Mouse (Mus musculus) large intestine, adult 2 months (tissue): Measurements from ENCODE around the gene Tldc1. TPM values are rescaled to one million over a fixed set of nuclear protein-coding genes. Genes with fewer than 3 reads are reported as not detected.

Experiments
- DNase-seq: peaks from one replicate; pipeline ENCODE4 v3.0.0-alpha.2; 2012; ENCODE audit warnings: low read depth, low spot score
- WGBS: fragments of 180-500 bp; shearing (Covaris S2); methylation state at CpG from one replicate; pipeline ENCODE4 v1.1.7; 2018; 5-methylcytosine and 5-hydroxymethylcytosine counted together
- polyA plus RNA-seq: library from polyadenylated mRNA; depleted of rRNA; stranded (reverse); fragments of >200 nt; gene quantifications from 2 replicates; pipeline ENCODE4 v1.2.3, GENCODE M21; 2012

Tldc1 gene
- polyA plus RNA-seq, 1 experiment = 7.3 TPM

DNA sequence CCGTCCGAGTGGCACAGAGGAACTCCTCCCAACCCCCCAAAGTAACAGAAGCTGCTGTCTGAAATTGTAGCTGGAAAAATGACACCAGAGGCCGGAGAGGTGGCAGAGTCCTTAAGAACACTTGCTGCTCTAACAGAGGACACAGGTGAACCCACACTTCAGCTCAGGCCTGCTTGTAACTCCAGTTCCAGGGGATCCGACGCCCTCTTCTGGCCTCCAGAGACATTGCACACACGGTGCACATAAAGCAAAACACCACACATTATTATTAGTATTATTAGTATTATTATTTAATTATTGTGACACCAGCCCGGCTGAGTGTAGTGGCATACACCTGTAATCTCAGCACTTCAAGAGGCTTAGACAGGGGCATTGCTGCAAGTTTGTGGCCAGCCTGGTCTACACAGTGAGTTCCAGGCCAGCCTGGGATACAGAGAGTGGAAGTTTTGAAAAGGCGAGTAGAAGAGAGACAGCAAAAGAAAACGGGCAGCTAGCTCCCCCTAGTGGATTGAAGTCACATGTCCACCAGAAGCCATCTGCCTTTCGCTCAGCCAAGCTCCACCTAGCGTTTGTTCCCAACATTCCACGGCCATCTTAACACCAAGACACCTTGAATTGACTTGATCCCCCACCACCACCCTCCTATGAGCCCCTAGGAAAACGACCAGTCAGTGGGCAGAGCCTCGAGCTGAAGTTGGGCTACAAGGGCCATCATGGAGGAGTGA is 959 bp upstream of the Tldc1 start:
- 26% methylated on average over 14 of the region's 14 CpGs for WGBS
- no peak for DNase-seq

DNA sequence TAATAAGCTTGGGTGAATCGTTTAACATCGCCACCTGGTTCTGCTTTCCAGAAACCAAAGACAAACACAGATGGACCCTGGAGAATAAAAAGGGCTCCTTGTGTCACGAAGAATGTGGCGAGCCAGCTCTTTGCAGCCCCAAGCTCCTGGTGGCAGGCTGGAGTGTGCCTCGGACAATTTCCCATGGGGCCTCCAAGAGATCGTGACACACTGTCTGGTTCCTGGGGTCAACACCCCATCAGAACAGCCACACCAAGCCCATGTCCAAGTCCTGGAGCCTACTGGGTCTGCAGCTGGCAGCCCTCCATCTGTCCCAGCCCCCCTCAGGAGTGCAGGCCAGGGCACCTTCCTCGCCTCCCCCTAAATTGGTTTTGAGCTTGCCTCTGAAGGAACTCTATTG is 451 bp downstream of the Tldc1 start:
- DNase-seq = no peak

DNA sequence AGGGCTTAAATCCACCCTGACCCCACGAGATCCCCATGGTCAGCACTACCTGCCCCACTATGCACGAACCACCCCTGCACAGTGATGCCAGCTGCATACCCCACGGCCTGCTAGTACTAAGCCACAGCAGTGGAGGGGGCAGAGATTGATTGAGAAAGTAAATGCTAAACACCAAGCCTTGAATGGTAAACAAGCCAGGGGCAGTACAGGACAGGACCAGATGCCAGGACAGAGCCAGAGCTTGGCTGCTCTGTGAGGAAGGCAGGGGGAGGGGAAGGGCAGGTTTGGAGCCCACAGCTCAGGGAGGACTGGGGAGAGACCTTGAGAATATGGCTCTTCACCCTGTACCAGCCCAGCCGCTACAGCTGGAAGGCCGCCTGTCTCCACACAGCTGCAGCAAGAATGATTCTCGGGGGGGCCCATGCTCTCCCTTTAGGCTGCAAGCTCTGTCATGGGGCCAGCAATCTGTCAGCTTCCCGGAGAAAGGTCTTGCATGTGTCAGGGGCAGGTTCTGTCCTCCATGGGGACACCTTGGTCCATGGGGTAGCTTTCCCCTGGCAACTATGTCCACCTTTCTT is 1.5 kb downstream of the Tldc1 start:
- 90% methylated on average over 7 of the region's 7 CpGs for WGBS
- no peak for DNase-seq

More for the DNA sequence above, 451 bp downstream of the Tldc1 start:
- WGBS = 7% methylated on average over 7 of the region's 7 CpGs

DNA sequence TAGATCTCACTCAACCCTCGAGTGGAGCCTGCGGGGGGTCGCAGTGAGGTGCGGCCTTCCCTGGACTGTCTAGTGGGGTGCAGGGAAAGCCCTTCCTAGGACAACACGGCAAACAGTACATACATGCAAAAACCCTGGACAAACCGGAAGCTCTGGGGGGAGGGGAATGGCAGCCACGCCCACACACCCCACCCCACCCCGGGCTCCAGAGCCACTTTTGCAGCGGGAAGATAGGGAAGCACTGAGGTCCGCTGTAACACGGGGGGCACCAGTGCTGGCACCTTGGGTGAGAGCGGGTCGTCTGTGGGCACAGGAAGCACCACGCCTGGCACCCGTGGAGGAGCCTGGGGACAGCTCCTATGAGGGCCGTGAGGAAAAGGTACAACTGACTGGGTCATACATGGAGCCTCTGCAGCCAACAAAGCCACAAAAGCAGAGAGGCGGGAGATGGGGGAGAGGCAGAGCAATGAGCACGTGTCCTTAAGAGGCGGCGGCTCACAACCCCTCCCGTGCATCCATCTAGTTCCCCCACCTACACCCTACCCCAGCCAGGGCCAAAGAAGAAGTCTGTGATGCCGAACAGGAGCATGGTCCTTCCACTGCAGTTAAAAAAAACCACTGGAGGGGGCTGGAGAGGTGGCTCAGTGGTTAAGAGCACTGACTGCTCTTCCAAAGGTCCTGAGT is 12.3 kb downstream of the Tldc1 start:
- WGBS = 73% methylated on average over 22 of the region's 22 CpGs
- no peak for DNase-seq

DNA sequence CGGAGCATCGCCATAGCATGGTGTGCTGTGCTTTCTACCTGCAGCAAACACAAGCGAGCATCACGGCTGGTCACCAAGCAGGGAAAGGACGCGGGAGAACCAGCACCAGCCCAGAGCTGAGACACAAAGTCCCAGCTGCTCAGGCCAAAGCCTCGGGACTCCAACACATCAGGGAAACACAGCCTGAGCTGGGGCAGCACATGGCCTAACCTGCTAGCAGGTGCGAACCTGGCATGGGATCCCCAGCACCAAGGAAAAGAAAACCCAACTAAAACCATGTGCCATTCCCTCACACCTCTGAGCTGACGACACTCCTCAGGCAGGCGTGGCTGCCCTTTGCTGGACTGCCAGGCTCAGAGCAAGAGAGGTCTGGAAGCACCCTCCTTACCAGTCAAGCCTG is 12.9 kb downstream of the Tldc1 start:
- WGBS = 88% methylated on average over 10 of the region's 10 CpGs
- no peak for DNase-seq

DNA sequence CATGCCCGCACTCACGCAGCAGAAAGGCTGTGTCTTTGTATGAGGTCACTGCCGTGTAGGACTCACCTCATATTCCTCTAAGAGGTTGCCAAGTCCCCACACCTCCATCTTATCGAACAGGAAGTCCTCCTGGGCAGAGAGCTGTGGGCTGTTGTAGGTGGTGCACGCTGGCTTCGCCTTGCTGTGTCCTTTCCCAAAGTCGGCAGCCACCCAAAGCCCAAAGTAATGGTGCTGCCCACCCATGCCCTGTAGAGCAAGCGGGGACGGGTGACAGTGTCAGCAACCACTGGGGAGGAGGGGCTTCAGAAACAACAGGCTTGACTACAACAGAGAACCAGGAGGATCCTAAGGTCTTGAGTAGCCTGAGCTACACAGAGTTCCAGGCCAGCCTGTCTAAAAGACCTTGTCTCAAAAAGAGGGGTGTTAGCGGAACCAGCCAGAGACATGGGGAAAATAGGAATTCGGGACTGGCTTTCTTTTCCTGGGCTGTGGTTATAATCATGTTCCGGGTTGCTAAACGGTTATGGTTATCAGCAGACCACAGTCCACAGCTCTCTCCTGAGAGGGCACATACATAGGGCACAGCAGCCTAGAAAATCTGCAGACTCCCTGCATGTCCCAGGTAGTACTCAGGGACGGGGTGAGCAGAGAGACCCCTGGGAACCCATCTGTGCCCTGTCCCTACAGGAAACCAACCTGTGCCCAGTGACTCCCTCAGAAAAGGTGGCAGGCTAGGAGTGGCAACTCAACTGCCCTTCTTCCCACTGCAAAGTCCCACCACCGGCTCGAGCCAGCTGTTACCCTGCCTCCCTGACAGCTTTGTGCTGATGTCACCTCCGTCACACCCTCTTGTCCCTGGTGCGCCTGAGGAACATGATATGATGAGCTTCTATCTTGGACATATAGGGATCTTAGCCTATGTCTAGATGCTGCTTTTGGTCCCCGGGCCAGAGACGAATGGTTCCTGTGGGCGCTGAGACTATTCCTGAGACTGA is 15.7 kb downstream of the Tldc1 start:
- no peak for DNase-seq
- 92% methylated on average over 21 of the region's 21 CpGs for WGBS

DNA sequence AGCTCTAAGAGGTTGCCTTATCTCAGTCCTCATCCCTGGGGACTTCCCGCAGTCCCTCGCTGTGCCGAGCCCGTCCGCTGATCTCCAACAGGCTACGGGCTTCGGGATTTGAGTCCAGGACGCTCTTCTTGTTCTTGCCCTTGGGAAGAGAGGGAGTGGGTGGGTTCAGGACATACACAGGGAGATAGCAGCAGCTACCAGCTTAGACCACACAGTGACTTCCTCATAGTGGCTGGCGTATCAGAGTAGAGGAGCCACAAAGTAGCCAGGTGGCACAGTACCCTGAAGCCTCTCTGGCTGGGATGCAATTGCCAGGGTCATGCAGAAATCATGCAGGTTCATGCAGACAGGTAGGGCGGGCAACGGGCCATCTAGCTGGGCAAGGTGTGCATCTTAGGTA is 16.5 kb downstream of the Tldc1 start:
- 92% methylated on average over 11 of the region's 11 CpGs for WGBS
- no peak for DNase-seq

DNA sequence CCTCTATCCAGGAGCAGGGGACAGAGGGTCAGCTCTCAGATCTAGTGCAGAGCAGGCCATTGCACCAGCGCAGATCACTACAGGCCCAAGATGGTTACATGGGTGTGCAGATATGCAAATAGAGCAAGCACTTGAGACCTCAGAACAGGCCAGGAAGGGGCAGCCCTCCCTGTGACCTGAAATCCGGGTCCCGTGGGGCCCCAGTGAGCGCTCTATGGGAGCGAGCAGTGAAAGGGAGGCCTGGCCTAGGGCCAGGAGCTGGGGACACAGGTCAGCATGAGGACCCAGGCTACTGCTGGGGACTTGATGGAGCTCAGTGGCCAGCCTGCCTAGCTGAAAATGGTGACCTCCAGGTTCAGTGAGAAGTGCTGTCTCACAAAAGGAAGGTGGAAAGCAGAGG is 21.7 kb downstream of the Tldc1 start:
- 67% methylated on average over 5 of the region's 5 CpGs for WGBS
- DNase-seq = no peak

DNA sequence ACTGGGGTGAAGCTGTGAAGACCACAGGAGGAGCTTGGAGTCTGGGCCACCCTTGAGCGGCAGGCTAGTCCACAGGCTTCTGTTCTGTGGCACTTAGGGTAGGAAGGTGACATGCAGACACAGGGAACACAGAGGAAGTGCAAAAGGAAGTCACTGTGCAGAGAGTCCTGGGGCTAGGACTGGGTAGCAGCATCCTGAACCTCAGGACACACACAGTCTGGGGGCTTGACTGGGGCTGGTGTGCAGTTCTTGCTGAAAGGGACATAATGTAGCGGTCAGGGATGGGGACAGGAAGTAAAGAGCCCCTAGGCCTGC is 22.1 kb downstream of the Tldc1 start:
- no peak for DNase-seq
- 83% methylated on average over 2 of the region's 2 CpGs for WGBS

DNA sequence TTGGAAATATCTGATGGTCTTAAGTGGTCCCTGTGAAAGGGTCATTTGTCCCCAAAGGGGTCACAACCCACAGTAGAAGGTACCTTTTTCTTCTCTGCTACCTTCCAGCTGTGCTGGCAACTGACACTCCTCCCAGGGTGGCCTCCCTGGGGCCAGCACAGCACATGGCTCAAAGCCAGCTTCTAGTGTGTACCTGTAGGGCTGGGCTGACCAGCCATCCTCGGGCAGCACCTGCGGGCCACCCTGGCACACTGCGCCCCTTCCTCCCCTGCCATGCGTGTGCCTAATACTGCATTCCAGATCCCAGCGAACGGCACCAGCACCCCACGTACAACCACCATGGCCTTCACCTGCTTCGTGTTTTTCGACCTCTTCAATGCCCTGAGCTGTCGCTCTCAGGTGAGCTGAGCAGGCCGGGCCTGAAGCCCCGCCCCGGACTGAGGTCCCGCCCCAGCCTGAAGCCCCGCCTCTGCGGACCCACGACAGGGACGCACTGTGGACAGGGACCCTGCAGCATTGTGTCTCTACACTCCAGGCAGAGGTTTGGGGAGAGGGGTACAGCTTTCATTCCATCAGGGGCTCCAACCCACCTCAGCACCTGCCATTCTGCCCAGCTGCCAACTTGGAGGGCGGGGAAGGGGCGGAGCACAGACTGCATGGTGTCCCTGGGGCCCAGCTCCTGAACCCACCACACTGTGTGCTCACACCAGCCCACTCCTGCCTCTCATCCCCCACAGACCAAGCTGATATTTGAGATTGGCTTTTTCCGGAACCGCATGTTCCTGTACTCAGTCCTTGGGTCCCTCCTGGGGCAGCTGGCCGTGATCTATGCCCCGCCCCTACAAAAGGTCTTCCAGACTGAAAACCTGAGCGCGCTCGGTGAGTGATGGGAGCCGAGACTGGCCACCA is 22.7 kb downstream of the Tldc1 start:
- DNase-seq = no peak
- WGBS = 11% methylated on average over 28 of the region's 28 CpGs

DNA sequence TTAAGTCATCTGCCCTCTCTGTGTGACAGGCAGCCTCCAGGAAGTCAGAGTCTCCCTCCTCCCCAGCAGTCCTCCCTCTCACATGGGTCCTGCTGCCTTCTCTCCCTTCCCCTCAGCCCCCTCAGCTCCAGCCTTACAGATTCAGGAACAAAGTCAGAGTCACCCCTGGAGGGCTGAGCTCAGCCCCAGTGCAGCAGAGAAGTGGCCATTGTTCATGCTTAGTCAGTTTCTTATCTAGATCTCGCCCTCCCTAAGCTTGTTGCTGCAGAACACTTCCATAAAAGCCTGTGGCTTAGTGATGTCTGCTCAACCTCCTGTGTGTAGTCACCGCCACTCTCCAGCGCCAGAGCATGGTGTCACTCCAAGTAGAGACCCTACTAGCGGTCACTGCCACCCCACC is 33.6 kb downstream of the Tldc1 start:
- WGBS = 82% methylated on average over 4 of the region's 4 CpGs

DNA sequence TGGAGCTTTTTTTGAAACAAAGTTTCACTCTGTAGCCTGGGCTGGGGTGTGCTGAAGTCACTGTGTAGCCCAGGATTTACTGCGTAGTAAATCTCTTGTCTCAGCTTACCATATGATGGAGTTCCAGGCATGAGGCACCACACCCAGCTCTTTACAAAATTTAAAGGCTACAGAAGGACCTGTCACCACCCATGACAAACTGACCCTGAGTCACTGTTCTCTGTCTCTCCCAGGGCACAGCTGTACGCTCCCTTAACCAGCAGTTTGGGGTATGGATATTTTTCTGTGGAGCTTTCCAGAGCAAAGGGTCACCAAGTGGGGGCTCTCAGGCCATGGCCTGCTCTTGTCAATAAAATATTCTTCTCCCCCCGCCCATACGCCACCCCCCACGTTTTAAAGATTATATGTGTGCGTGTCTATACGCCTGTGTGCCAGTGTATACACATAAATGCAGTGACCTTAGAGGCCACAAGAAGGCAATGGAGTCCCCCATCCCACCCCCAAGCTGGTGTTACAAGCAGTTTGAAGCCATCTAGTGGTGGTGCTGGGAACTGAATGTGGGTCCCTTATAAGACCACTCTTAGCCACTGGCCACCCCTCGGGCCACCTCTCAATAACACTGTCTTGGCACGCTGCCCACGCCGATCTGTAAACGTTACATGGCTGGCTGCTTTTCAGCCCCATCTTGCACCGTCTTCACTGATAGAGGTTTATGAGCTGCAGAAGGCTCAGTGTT is 34.8 kb downstream of the Tldc1 start:
- DNase-seq = peak; percentile 58
- 33% methylated on average over 13 of the region's 13 CpGs for WGBS

More for the DNA sequence above, 33.6 kb downstream of the Tldc1 start:
- DNase-seq = no peak

DNA sequence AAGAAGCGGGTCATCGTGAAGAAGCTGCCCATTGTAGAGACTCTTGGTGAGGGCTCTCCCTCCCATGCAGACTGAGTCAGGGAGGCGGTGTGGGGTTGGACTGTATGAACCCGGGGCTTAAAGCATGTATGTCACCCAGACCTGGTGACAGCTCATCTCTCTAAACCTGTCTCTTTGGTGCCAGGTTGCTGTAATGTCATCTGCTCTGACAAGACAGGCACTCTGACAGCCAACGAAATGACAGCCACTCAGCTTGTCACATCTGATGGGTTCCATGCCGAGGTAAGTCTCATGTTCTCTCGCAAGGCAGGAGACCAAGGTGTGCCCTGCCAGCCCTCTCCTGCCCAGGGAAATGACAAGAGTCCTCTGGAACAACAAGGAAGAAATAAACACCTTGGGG is 35.8 kb downstream of the Tldc1 start:
- WGBS = 79% methylated on average over 7 of the region's 7 CpGs
- no peak for DNase-seq

DNA sequence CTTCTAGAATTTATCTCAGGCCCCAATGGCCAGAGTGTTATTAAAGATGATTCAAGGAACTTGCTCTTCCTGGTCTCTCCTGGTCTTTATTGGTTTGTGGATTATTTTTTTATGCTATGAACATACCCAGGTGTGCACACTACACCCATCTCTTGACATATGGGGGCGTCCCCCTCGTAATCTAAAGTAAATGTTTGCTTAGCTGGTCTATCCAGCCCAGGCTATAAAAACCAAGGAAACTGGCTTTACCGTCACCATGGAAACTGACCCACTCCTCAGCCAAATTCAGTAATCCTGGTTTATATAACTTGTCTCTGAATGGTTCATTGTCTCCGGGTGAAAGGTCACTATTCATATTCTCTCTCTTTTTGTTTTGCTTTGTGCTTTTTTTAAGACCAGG is 37.6 kb downstream of the Tldc1 start:
- WGBS = 19% methylated on average over 4 of the region's 4 CpGs
- DNase-seq = no peak

DNA sequence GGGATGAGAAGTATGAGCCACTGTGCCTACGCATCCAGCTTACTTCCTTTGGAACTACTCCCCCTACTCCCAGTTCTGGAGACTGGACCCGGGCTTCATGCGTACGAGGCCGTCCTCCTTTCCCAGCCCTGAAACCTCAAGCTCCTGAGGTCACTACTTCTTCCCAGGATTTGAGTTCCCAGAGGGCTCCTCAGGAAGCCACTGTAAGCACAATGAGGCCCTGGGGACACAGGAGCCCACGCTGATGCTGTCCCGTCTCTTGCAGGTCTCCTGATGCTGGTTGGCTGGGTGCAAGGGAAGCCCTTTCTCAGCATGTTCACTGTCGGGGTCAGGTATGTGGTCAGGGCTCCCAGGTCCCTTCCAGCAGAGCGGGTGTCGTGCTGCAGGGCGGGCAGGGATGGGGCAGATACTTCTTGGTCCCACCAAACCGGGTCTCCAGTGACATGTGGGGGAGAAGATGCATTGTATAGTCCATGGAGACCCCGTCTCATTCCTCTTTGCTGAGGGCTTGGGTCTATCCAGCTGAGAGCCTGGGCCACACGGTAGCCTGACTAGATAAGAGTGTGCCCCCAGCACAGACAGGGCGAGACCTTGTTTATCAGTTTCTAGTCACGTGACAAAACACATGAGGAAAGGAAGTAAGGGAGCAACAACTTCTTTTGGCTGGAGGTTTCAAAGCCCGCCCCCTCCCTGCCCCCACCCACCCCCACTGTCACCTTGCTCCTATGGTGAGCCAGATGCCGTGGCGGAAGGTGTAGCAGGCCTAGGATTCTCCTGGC is 39.9 kb downstream of the Tldc1 start:
- no peak for DNase-seq
- WGBS = 76% methylated on average over 19 of the region's 19 CpGs

DNA sequence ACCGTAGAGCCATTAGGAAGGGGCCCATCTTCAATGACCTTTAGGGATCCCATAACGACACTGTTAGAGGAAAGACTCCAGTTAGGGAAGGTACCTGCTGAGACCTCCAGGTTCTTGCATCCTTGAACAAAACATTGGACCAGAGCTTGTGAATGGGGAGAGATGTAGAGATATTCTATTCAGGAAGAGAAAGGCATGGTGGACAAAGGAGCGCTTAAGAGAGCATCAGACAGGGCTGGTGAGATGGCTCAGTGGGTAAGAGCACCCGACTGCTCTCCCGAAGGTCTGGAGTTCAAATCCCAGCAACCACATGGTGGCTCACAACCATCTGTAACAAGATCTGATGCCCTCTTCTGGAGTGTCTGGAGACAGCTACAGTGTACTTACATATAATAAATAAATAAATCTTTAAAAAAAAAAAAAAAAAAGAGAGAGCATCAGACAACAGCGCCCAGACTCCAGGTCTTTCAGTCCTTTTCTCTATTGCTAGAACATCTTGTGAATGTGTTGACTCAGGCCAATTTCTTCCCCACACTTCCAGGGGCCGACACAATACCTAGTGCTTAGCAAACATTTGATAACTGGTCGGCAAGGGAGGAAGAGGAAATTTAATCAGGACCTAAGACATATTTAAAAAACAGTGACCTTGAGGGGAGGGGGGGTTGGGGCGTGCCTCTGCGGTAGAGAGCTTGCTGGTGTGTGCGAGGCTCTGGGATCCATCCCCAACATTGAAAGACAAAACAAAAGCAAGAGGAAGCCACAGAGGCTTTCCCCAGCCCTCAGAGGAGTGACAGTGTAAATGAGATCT is 40.9 kb downstream of the Tldc1 start:
- DNase-seq = no peak

DNA sequence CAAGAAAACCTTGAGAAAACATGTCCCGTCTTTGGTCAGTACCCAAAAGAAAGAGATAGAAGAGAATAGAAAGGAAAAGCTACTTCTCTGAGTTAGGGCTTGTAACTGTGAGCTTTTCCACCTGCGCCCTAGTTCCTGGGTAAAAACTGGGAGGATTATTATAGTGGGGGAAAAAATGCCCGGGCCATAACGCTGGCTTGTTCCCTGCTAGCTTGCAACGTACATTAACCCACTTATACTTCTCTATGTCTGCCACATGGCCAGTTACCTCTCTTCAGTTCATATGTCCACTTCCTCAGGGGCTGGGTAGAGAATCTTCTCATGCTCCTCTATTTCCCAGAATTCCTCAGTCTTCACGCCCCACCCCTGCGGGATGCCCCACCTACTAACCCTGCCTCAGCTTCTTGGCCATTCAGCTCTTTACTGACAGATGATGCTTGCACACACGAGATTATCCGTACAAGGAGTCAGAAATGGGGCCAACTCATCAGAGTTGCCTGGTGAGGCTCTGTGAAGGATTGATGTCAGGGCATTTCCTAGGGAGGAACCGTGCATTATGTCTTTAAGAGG is 41.8 kb downstream of the Tldc1 start:
- WGBS = 88% methylated on average over 10 of the region's 10 CpGs
- no peak for DNase-seq

More for the DNA sequence above, 40.9 kb downstream of the Tldc1 start:
- 55% methylated on average over 11 of the region's 11 CpGs for WGBS
